Mouse (Mus musculus): ENCODE measurements at regions not wholly inside any gene's neighbourhood (a gene's known extent, or its start where the extent isn't known, plus 50 kb on each side); places are given as distances from the start of the nearest gene placed in this dataset.

GRCm38 (mm10) chr17:84107946-84108686 is 79.6 kb downstream of the Zfp36l2 start:
- in situ Hi-C loops (cut with MboI) = no loop called here

GRCm38 (mm10) chr17:84107497-84107896 is 80.2 kb downstream of the Zfp36l2 start:
- in situ Hi-C loops (cut with MboI) = no loop called here

- in situ Hi-C loops (cut with MboI) = no loop called here
Observed at GRCm38 (mm10) chr17:84104242-84104641, 83.5 kb downstream of the Zfp36l2 start.

GRCm38 (mm10) chr17:84103344-84103743 is 84.4 kb downstream of the Zfp36l2 start:
- in situ Hi-C loops (cut with MboI) = no loop called here

- in situ Hi-C loops (cut with MboI) = no loop called here
Observed at GRCm38 (mm10) chr17:84101652-84102051, 86.1 kb downstream of the Zfp36l2 start.

- in situ Hi-C loops (cut with MboI) = no loop called here
Observed at GRCm38 (mm10) chr17:84100523-84100922, 87.2 kb downstream of the Zfp36l2 start.

- in situ Hi-C loops (cut with MboI) = no loop called here
Observed at GRCm38 (mm10) chr17:84099737-84100136, 88.0 kb downstream of the Zfp36l2 start.

- in situ Hi-C loops (cut with MboI) = no loop called here
Observed at GRCm38 (mm10) chr17:84097871-84098430, 89.8 kb downstream of the Zfp36l2 start.

- in situ Hi-C loops (cut with MboI) = no loop called here
Observed at GRCm38 (mm10) chr17:84097286-84097685, 90.5 kb downstream of the Zfp36l2 start.

- in situ Hi-C loops (cut with MboI) = no loop called here
Observed at GRCm38 (mm10) chr17:84096345-84097260, 91.1 kb downstream of the Zfp36l2 start.

- in situ Hi-C loops (cut with MboI) = no loop called here
Observed at GRCm38 (mm10) chr17:84095829-84096228, 91.9 kb downstream of the Zfp36l2 start.

GRCm38 (mm10) chr17:84095089-84095488 is 92.7 kb downstream of the Zfp36l2 start:
- in situ Hi-C loops (cut with MboI) = no loop called here

- in situ Hi-C loops (cut with MboI) = no loop called here
Observed at GRCm38 (mm10) chr17:84086394-84086793, 101.4 kb downstream of the Zfp36l2 start.

GRCm38 (mm10) chr17:84085721-84086120 is 102.0 kb downstream of the Zfp36l2 start:
- in situ Hi-C loops (cut with MboI) = no loop called here

- in situ Hi-C loops (cut with MboI) = no loop called here
Observed at GRCm38 (mm10) chr17:84085232-84085631, 102.5 kb downstream of the Zfp36l2 start.

GRCm38 (mm10) chr17:84083307-84084263 is 104.2 kb downstream of the Zfp36l2 start:
- in situ Hi-C loops (cut with MboI) = no loop called here

- in situ Hi-C loops (cut with MboI) = no loop called here
Observed at GRCm38 (mm10) chr17:84082571-84082970, 105.2 kb downstream of the Zfp36l2 start.

- in situ Hi-C loops (cut with MboI) = no loop called here
Observed at GRCm38 (mm10) chr17:84081751-84082352, 105.9 kb downstream of the Zfp36l2 start.

- in situ Hi-C loops (cut with MboI) = no loop called here
Observed at GRCm38 (mm10) chr17:84075081-84075938, 112.4 kb downstream of the Zfp36l2 start.
